Mouse (Mus musculus) granulocyte monocyte progenitor cell, adult 5-6 weeks (primary cell): ENCODE data around the gene 2900026A02Rik. TPM values are rescaled to one million over a fixed set of nuclear protein-coding genes. Genes with fewer than 3 reads are reported as not detected.

Experiments
- ATAC-seq: replicated peaks from 2 replicates; pipeline ENCODE4 v1.8.0; 2016; ENCODE audit warnings: mild to moderate bottlenecking, moderate TSS enrichment, inconsistent platforms; ENCODE audit not compliant: poor library complexity, severe bottlenecking
- total RNA-seq, 2 experiments: library from RNA; stranded (forward) in 1 of 2; stranded (reverse) in 1 of 2; fragments of 200-712, 200-1000 nt in 1 of 2; fragments of >200 nt in 1 of 2; fragmentation: Nextera tagmentation in 1 of 2; gene quantifications; 2 replicates each; pipeline ENCODE4 v1.2.3; 2014 to 2017

The 2900026A02Rik gene
- total RNA-seq (2014; fragmentation: Nextera tagmentation) (3.0 and 4.1 TPM in 2 replicates), total RNA-seq (2017) (0.47 and 0.88 TPM in 2 replicates)

- peak; percentile 62 for ATAC-seq
These were observed at the start of gene 2900026A02Rik for GRCm38 (mm10) chr5:113221147-113221865. TSS of gene 2900026A02Rik (minus strand) at chr5:113221236.

GRCm38 (mm10) chr5:113270043-113270442, 49.0 kb upstream of the 2900026A02Rik start:
- ATAC-seq = no peak

- ATAC-seq = no peak
These were observed 47.2 kb upstream of the 2900026A02Rik start for GRCm38 (mm10) chr5:113268246-113268645.

- ATAC-seq = no peak
These were observed 44.6 kb upstream of the 2900026A02Rik start for GRCm38 (mm10) chr5:113265637-113266036.

DNA sequence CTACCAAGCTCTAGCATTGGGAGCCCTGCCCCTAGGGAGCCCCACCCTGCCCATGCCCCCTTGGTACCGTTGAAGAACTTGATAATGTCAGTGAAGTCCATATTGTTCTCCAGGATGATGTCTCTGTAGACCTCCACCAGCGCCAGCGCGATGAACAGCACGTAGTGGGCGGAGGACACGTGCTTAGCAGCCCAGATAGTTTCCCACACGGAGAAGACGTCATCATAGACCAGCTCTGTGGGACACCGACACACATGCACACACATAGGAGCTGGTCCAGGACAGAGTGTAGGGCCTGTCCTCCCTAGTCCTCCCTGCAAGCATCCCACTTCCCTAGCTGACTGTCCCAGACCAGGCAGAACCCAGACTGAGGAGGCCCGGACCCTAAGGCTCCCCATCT, 29.8 kb upstream of the 2900026A02Rik start:
- no peak for ATAC-seq

DNA sequence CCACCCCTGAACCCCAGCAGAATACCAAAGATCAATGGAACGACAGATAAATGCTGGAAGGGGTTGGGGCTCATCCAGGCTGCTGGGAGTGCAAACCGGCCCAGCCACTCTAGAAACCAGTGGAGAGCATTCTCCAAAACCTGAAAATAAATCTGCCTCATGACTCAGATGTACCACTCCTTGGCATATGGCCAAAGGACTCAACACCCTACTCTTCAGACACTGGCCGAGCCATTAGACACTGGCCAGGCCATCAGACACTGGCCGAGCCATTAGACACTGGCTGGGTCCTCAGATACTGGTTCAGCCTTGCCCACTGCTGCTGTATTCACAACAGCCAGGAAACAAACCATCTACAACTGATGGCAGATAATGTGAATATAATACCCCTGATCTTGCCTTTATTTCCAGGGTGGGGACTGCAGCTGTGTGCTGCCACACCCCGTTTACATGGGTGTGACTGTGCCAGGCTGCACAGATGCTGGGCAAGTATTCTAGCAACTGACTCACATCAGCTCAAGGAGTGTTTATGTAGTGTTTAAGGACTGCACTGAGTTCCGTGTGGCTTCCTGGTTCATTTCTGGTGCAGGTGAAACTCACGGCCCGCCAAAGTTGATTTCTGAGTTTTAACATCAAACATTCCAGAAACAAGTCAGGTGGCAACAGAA, 28.4 kb upstream of the 2900026A02Rik start:
- no peak for ATAC-seq

DNA sequence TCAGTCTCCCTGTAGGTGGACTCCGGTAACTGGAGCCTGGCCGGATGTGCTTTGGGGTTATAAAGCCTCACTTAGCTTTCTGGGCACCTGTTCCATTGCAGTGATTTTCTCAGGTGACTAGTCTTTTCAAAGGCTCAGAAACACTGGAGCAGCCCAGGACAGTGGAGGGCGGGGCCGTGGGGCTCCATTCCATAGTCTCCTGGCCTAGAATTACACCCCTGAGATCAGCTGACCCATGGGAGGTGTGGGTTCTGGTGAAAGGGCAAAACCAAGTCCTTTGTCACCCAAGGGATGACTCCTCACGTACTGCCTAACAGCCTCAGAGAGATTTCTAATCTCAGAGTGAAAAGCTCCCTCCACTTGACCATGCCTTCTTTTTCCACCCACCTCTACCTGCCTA, 9.2 kb upstream of the 2900026A02Rik start:
- no peak for ATAC-seq

DNA sequence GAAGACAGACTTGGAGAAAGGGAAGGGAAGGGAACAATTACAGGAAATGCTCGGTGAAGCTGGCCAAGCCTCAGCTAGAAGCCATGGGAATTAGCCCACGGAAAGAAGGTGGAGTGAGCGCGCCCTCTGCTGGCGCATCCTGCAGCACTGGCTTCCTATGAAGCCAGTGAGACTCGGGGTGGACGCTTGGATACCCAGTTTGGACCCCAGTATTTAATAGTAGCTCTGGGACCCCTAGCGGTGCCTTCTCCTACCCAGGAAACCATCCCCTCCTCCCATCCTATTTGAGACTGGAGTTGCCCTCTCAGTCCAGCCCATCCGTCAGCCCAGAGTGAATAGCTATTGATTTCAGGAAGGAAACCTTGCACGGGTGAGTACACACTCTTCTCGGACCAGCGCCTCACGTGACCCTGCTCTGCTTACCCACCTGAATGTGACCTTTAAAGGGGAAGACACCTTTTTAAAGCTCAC, 5.6 kb upstream of the 2900026A02Rik start, which contains the start of gene Tmem211:
Gene Tmem211 (plus strand): TSS at position 278 of the 471 bp plus-strand sequence.
- peak; percentile 74 for ATAC-seq

GRCm38 (mm10) chr5:113225686-113226435, 4.8 kb upstream of the 2900026A02Rik start:
- ATAC-seq = no peak

GRCm38 (mm10) chr5:113225271-113225670, 4.2 kb upstream of the 2900026A02Rik start:
- ATAC-seq = peak; percentile 68

- no peak for ATAC-seq
These were observed 2.9 kb upstream of the 2900026A02Rik start for GRCm38 (mm10) chr5:113223888-113224287.

- peak; percentile 43 for ATAC-seq
These were observed 471 bp downstream of the 2900026A02Rik start for GRCm38 (mm10) chr5:113220383-113221146.

- ATAC-seq = no peak
These were observed 1.2 kb downstream of the 2900026A02Rik start for GRCm38 (mm10) chr5:113219876-113220275.

DNA sequence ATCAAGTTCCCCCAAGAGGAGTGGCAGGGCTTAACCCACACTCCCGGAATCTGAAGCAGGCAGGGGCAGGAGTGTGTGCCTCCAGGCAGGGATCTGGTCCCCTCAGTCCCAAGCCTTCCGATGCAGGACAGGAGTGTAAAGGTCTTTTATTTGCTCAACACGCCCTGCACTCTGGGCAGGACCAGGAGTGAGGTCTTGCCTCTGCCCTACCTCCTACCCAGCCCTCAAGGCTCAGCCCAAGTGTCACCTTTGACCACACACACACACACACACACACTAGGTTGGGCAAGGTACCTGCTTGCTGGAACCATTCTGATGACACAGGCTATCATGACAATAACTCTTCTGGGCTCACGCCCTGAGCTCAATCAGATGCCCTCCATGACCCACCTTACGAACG, 1.6 kb downstream of the 2900026A02Rik start:
- no peak for ATAC-seq

- ATAC-seq = no peak
These were observed 2.3 kb downstream of the 2900026A02Rik start for GRCm38 (mm10) chr5:113218617-113219235.

DNA sequence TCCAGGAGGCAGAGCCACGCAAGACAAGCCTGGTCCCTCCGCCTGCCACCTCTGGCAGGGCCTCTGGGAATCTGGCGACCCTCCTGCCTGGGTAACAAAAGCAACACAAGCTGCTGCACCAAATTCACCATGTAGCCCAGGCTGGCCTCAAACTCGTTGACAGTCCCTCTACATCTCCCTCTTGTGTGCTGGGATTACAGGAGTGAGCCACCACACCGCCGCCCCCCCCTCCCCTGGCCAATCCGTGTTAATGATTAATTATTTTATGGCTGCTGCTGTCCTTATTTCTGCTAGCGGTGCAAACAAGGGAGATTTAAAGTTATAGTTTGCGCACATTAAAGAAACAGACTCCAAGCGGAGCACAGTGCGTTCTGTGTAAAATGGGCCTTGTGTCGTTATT, 4.0 kb downstream of the 2900026A02Rik start:
- ATAC-seq = no peak

DNA sequence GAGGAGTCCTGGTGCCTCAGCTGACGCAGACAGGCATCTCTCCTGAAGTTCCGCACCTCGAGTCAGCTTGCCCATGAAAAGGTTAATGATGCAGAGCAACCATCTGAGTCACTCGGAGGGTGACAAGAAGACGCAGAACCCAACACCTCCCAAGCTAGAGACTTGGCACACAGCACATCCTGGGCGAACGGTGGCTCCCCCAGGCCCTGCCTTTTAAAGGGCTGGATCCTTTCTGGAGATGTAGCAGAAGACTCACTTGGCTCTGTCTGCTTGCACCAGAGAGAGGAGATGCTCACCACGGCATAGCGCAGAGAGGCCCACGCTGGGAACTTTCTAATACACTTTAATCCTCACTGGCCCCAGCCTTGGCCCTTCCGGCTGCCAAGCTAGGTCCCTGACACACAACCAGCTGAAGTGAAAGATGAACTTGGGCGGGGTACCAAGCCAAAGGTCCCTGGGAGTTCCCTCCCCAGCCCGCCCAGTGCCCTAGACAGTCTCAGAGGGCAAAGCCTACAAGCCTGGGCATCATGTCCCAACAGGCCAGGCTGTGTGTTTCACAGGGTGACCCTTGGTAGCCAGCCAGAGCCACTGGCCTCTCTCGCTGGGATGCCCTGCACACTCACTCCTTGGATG, 4.6 kb downstream of the 2900026A02Rik start:
- no peak for ATAC-seq

DNA sequence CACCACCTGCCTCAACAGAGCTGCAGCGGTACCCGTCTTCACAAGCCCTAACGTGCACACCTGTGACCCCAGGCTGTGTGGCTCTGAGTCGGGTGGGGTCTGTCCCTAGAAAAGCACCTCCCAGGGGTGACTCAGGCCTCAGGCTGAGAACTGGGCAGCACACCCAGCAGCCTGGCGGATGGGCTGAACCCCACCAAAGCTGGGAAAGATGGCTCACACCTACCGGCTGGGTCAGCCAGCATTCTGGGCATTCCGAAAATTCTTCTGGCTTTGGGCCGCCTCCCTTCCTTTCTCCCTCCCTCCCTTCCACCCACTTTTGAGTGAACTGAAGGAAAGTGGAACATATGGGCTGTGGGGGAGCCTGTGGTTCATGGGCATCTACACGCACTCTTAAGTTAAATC, 5.4 kb downstream of the 2900026A02Rik start:
- no peak for ATAC-seq

- peak; percentile 12; the same call in 1 of the 2 replicates for ATAC-seq
These were observed 6.6 kb downstream of the 2900026A02Rik start for GRCm38 (mm10) chr5:113214455-113214854.
